Mouse (Mus musculus) mesoderm, embryonic 11.5 days (tissue): Measurements from ENCODE around the gene Ptpn7.

ENCODE experiments used
- DNase-seq: peaks from one replicate; pipeline ENCODE4 v3.0.0-alpha.2; 2012; ENCODE audit warnings: low read depth, low spot score

The Ptpn7 gene

GRCm38 (mm10) chr1:135158633-135159032 is 26.1 kb downstream of the Ptpn7 start:
- peak; percentile 21 for DNase-seq

DNA sequence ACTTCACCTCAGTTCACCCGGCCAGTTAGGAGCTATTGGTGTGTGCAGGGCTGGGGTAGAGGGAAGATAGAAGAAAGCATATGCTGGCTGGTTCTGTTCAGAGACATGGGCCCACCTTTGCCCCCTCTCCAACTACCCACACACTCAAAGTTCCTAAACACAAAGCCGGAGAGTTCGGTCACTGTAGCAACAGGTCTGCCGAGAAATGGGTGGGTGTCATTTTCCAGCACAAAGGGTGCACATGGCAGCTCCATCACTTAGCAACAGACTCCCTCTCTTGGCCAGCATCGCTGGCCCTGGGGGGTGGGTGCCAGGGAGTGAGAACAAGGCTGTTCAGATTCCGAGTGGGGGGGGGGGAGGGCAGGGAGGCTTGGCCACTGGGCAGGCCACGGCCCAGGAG is 26.6 kb downstream of the Ptpn7 start:
- no peak for DNase-seq

DNA sequence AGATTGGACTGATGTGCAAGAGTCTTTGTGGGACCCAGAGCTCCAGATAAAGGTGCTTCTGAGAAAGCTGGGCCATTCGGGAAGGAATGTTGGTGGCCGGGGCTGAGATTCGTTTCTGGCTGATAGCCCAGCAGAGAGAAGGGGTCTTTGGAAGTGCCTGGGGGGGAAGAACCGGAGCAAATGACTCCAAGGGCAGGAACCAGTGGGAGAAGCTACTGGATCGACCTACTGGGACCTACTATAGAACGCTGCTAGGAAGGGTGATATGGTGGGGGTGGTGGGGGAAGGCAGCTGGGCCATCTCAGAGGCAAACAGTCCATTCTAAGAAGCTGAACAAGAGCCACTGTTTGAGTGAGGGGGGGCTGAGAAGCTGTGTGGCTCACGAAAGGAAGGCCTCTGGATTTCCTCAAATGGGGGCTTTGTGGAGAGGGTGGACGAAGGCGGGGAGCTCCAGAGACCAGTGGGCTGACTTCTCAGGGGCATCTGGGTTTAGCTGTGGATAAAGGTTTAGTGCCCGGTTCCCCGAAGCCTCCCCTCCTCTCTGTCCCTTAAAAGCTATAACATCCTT is 27.1 kb downstream of the Ptpn7 start:
- DNase-seq = no peak

- DNase-seq = no peak
These were observed 28.0 kb downstream of the Ptpn7 start for GRCm38 (mm10) chr1:135160411-135161050.

- no peak for DNase-seq
These were observed 30.2 kb downstream of the Ptpn7 start for GRCm38 (mm10) chr1:135162720-135163119.

DNA sequence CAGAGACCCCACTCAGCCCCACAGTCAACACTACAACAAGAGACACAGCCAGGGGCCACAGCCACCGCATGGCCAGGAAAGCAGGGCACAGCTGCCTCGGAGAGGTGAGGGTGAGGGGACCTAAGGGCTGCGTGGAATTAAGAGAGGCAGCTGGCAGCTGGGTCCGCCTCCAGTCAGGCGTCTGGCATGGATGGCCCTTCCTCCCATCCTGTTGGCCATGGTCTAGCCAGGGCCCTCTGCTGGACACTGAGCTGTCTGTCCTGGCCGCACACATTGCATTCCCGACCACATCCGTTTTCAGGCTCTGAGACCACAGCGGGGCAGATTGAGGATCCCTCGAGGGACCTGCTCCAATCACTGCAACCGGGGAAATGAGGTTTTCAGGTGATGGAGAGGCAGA is 34.9 kb downstream of the Ptpn7 start, which contains the start of gene Gpr37l1:
Gpr37l1 (minus strand) TSS at position 247 of the 400 bp plus-strand sequence.
- no peak for DNase-seq

DNA sequence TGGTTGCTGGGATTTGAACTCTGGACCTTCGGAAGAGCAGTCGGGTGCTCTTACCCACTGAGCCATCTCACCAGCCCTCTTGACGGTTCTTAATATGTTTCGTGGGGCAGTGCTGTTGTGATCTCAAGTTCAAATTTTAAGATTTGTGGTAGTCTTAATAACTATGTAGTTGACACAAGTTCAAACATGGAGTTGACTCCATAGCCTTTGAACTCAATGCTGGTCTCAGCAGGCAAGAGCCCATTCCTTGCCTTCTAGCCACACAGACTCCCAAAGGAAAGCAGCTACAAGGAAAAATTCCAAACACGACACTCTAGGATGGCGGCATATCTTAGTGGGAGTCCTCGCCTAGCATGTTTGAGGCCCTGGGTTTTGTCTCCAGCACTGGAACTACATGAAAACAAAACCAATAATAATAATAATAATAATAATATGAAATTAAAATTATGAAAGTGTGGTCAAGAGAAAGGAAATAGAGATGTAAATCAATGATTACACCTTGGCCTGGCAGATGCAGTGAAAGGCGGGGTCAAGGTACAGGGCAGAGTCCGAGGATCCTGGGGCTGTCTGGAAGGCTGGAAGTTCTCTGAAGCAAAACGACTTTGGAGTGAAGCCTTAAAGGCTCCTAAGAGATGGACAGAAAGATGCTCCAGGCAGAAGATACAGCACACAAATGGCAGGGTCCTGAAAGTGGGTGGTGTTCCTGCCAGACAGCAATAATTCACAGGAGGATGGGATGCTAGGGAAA is 36.1 kb downstream of the Ptpn7 start:
- DNase-seq = no peak

DNA sequence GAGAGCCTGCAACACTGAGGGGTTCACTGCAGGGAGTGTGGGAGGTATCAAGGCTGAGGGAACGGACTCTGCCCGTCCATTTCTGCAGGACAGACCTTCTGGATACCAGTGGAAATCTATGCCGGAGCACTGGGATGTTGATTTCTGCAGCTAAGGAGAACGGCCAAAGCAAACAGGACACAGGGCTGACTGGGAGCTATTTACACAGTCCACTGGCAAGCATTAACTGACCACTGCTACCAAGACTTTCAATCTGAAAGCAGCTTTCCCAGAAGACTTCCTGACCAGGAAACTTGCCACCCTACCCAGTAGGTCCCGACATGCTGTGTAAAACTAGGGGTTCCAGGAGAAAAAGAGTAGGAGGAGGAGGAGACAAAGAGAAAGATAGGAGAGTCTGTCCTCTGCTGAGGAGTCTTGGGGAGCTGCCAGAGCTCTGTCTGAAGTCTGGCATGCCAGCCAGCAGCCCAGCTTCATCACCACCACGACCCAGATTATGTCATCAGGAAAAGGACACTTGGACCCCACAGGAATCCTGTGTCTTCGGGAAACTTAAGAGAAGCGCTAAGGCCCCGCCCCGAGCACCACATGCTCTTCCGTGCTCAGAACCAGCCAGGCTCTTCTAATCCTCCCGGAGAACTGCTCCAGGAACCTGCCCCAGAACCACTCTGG is 37.2 kb downstream of the Ptpn7 start:
- DNase-seq = no peak

- no peak for DNase-seq
These were observed 37.8 kb downstream of the Ptpn7 start for GRCm38 (mm10) chr1:135170299-135170698.

- DNase-seq = no peak
These were observed 38.7 kb downstream of the Ptpn7 start for GRCm38 (mm10) chr1:135171202-135171601.

DNA sequence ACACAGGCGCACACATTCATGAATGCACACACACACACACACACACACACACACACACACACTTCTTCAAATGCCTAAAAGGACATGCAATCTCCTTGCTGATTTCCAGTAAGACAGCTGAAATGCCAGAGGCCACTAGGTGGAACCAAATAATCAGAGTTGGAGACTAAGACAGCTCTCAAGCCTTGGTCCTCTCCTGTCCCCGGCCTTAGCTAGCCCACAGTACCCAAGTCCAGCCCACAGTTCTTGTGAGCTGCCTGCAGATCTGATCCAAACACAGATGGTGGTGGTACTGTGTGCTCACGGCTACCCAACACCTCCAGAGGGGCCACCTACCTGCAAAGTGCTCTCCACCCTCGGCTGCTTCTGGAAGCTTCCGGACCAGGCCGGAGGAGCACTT is 39.5 kb downstream of the Ptpn7 start:
- DNase-seq = peak; percentile 66

- no peak for DNase-seq
These were observed 40.8 kb downstream of the Ptpn7 start for GRCm38 (mm10) chr1:135173311-135173710.

- no peak for DNase-seq
These were observed 42.7 kb downstream of the Ptpn7 start for GRCm38 (mm10) chr1:135175176-135175575.

DNA sequence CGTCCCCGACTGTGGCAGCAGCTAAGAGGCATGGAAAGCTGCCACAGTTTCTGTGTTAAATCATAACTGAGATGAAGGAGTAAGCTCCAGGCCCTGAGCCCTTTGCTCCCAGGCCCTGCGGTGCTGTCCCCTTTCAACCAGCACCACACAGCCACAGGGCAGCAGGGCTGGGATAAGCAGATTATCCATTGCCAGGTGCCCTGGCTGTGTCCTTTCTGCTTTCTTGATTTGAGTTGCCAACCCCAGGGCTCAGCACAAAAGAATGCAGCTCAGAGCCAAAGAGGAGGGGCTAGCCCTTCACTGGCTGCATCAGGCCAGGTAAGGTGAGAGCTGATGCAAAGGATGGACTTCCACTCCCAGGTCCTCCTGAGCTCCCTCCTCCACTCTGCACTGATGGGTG is 45.2 kb downstream of the Ptpn7 start:
- no peak for DNase-seq

DNA sequence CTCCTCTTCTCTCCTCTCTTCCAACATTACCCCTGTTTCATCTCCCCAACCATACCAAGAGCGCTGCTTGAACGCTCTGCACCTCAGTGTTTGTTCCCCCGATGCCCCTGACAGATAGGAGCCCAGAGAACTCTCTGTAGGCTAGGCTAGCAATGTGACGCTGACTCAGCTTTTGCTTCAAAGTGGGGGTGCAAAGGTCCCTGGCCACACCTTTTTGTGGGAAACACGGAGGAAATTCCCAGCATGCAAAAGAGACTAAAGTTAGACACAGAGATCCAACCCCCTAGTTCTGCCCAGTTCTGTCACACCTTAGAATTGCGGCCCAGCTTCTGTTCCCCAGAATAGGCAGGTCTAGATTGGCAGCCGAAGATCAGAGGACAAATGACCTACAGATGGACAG is 46.4 kb downstream of the Ptpn7 start:
- no peak for DNase-seq

GRCm38 (mm10) chr1:135180830-135181229 is 48.3 kb downstream of the Ptpn7 start:
- no peak for DNase-seq

DNA sequence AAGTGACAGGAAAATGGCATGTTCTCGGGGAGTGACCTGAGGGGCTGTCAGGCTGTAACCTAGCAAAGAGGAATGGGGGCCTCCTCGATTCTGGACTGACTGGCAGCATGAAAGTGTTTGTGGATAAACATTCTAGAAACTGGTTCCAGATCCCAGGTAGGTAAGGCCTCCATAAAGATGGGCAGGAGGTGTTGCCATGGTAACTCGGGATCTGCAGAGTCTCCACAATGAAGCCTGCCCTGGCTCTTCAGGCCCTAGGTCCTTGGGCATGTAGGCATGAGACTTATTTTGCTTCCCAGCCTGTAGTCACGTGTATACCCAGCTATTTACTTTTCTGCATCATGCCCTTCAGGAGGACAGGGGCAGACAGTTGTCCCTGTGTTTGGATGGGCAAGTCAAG is 48.8 kb downstream of the Ptpn7 start:
- DNase-seq = no peak

DNA sequence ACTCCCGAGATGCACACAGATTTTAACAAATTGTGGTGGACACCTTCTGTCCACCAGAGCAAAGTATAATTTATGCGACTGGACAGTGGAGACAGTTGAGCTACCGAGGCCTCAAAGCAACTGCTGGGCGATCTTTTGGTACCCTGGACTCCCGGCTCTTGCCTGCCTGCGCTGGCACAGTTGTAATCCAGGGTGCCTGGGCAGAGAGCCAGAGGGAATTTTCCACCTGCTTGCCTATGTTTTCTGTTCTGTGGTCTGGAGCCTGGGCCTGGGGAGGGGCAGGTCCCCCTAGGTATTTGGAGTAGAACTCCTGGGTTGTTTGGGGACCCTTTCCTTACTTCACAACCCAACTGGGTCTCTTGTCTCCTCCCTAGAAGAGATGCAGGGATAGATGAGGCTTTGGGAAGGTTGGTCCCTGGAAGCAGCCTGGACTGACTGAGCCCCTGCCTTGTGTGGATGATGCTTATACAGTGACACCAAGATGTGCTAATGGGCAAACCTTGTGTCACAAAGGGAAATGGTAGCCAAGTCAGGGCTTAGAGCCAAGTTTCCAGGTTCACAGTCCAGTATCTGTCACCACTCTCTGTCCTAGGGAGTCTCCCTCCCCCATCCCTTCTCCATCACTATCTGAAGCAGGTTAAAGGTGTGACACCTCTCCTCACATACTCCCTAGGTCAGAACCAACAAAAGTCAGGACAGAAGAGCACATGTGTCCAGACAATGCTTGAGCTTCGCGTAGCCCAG is 49.6 kb downstream of the Ptpn7 start:
- DNase-seq = no peak

GRCm38 (mm10) chr1:135182975-135183374 is 50.5 kb downstream of the Ptpn7 start:
- no peak for DNase-seq

DNA sequence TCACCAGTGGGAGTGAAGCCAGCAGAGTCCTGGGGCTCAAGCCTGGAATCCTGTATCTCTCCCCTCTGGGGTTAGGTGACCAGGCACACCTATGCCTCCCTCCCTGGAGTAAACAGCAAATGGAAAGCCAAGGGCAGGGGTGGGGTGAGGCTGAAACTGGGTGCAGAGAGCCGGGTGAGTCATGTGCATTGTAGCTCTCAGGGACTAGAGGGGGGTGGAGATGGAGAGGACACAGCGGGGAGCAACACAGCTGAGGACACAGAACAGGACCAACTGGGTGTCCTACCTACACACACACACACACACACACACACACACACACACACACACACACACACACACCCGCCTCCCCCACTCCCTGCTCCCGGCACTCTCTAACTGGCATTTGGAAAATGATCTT is 50.9 kb downstream of the Ptpn7 start:
- DNase-seq = no peak

- no peak for DNase-seq
These were observed 51.6 kb downstream of the Ptpn7 start for GRCm38 (mm10) chr1:135183941-135184570.
